Mouse (Mus musculus) small intestine, adult 2 months (tissue): Measurements from ENCODE around the gene Specc1l. TPM values are rescaled to one million over a fixed set of nuclear protein-coding genes. Genes with fewer than 3 reads are reported as not detected.
A peak's percentile ranks its signal among the peaks of the same experiment; 100 is the strongest.
"Not testable (repeated sequence)": the region's sequence is repeated elsewhere in the genome, so short reads cannot be mapped to it uniquely, and the experiment has no call there.

ENCODE experiments used
- H3K27ac ChIP-seq: fragments of 200-500 bp; 2 replicates; pipeline ENCODE4 v1.5.1; 2012; ENCODE audit warnings: low read depth, low read length, control low read depth, inconsistent platforms; ENCODE audit not compliant: insufficient read depth
- H3K27me3 ChIP-seq: fragments of 200-500 bp; 2 replicates; pipeline ENCODE4 v1.6.1; 2012; ENCODE audit warnings: mild to moderate bottlenecking, moderate library complexity, low read length, inconsistent platforms; ENCODE audit not compliant: control insufficient read depth, insufficient read depth
- H3K36me3 ChIP-seq: fragments of 200-500 bp; 2 replicates; pipeline ENCODE4 v1.6.1; 2012; ENCODE audit warnings: mild to moderate bottlenecking, low read length, control low read depth, inconsistent platforms; ENCODE audit not compliant: control insufficient read depth, insufficient read depth
- H3K4me1 ChIP-seq: fragments of 200-500 bp; 2 replicates; pipeline ENCODE4 v1.6.1; 2012; ENCODE audit warnings: low read length, inconsistent platforms, mixed read lengths; ENCODE audit not compliant: control insufficient read depth, insufficient read depth, insufficient read length
- H3K4me3 ChIP-seq: fragments of 200-500 bp; 2 replicates; pipeline ENCODE4 v1.5.1; 2012; ENCODE audit warnings: low read depth, mild to moderate bottlenecking, control low read depth, inconsistent platforms, low read length, moderate library complexity
- CTCF ChIP-seq: fragments of 200-500 bp; IDR thresholded peaks from 2 replicates; pipeline ENCODE4 v1.5.1; 2012; ENCODE audit warnings: low read depth, mild to moderate bottlenecking, control low read depth, inconsistent platforms, low read length, moderate library complexity, mixed read lengths; ENCODE audit not compliant: insufficient replicate concordance, insufficient read length; ENCODE audit errors: extremely low read depth
- POLR2A ChIP-seq: fragments of 200-500 bp; IDR thresholded peaks from 2 replicates; pipeline ENCODE4 v1.6.1; 2012; ENCODE audit warnings: low read depth, mild to moderate bottlenecking, control low read depth, inconsistent platforms, low read length, moderate library complexity
- WGBS: fragments of 180-500 bp; shearing (Covaris S2); methylation state at CpG from one replicate; pipeline ENCODE4 v1.1.7; 2018; 5-methylcytosine and 5-hydroxymethylcytosine counted together
- polyA plus RNA-seq: library from polyadenylated mRNA; depleted of rRNA; stranded (reverse); fragments of >200 nt; gene quantifications from 2 replicates; pipeline ENCODE4 v1.2.3, GENCODE M21; 2012

Specc1l gene
- polyA plus RNA-seq, 1 experiment = 48.2 TPM

DNA sequence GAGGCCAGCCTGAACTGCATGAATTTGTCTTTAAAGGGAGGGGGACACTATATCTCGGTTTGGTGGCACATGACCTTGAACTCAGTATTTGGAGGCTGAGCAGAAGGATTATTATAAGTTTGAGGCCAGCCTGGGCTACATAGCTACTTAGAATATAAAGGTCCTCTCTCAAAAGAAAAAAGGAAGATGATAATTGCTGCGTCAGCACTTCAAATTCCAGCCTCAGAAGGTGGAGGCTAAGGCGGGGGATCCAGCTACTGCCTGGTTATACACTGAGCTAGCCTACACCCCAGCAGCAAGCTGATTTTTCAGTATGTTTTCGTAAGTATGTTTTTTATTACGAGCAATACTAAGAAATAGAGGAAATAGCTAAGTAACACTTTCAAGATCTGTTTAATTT, 78.8 kb downstream of the Specc1l start:
- TF ChIP-seq POLR2A (no peak), CTCF (no peak)
- H3K27ac ChIP-seq = no peak overlapping the region
- no peaks in the 10 kb centered on the region for H3K27me3 ChIP-seq
- H3K36me3 ChIP-seq = peaks cover 22% of the 10 kb centered on the region
- WGBS = 86% methylated on average over 5 of the region's 5 CpGs
- peaks cover 19% of the 10 kb centered on the region; the same call in 1 of the 2 replicates for H3K4me1 ChIP-seq
- no peak overlapping the region for H3K4me3 ChIP-seq

DNA sequence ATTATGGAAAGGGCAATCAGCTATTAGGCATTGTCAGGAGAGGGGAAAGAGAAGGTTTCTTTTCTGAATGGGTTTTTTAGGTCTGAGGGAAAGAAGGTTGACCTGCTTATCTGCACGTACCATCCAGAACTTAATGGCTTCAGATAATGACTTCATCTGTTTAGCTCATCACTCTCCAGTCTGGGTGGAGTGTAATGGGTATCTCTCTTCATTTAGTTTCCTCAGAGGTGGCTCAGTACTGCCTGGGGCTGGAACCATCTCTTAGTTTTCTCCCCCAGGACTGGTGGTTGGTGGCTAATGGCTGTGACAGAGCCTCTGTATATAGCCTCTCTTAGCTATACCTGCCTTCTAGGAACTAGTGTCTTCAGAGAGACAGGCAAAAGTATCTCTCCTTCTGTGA, 79.5 kb downstream of the Specc1l start:
- WGBS = 94% methylated on average over 1 of the region's 1 CpGs
- no peak overlapping the region for H3K4me3 ChIP-seq
- H3K36me3 ChIP-seq = peaks cover 22% of the 10 kb centered on the region
- no peak overlapping the region for H3K27ac ChIP-seq
- H3K27me3 ChIP-seq = no peaks in the 10 kb centered on the region
- H3K4me1 ChIP-seq = peaks cover 19% of the 10 kb centered on the region; the same call in 1 of the 2 replicates
- no peak for TF ChIP-seq POLR2A
- TF ChIP-seq CTCF = no peak

DNA sequence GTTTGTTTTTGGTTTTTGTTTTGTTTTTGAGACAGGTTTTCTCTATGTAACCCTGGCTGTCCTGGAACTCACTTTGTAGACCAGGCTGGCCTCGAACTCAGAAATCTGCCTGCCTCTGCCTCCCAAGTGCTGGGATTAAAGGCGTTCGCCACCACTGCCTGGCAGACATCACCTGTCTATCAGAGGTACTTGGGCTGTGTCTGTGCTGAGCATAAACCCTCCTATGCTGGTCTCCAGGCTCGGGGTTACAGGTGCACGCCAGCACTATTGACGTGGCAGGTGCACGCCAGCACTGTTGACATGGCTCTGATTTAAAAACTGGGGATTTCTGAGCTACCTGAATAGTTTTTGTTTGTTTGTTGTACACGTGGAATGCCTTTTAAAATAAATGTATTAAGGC, 80.3 kb downstream of the Specc1l start:
- H3K4me3 ChIP-seq, H3K27me3 ChIP-seq, H3K27ac ChIP-seq: not testable (repeated sequence)
- Histone ChIP-seq H3K4me1 (peaks cover 19% of the 10 kb centered on the region; the same call in 1 of the 2 replicates), H3K36me3 (peaks cover 23% of the 10 kb centered on the region)
- WGBS = 88% methylated on average over 8 of the region's 8 CpGs

DNA sequence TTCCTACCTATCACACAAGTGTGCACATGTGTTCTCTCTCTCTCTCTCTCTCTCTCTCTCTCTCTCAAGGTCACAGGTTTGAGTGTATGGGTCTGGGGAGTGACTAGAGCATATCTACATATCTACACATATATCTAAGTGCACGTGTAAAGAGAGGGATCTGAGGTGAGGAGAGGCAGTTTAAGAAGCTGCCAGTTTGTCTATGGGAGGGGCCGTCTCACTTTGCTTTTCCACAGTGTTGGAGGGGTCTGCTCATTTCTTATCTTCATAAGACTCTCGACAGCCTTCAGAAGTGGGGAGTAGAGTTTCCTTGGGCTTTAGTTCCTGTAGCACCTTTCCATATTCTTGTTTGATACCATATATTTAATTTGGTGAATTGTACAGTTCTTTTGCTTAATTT, 81.4 kb downstream of the Specc1l start:
- Histone ChIP-seq H3K36me3 (peaks cover 23% of the 10 kb centered on the region), H3K27me3 (no peaks in the 10 kb centered on the region), H3K27ac (no peak overlapping the region), H3K4me1 (peaks cover 15% of the 10 kb centered on the region; the same call in 1 of the 2 replicates), H3K4me3 (no peak overlapping the region)
- 72% methylated on average over 3 of the region's 3 CpGs for WGBS
- TF ChIP-seq POLR2A (no peak), CTCF (no peak)

DNA sequence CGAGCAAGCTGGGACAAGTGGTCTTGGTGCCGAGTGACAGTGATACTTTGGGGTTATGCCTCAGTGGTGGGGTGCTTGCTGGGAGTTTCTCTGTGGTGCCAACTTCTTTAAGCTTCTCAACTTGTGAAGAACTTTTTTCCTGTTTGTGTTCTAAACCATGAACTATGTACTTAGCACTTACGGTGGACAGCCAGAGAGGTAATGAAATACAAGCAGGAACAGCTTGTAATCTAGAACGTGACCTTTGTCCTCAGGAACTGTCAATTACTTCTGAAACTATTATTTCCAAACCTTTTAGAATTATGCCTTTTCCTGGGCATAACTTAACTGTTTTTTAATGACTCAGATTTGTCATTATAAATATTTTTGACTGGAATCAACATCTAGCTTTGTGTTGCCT, 82.5 kb downstream of the Specc1l start:
- no peaks in the 10 kb centered on the region for H3K27me3 ChIP-seq
- 32% methylated on average over 4 of the region's 4 CpGs for whole genome bisulfite sequencing
- no peak overlapping the region for H3K4me3 ChIP-seq
- peak overlapping the region; percentile 91 for H3K27ac ChIP-seq
- no peak for TF ChIP-seq CTCF
- no peak for TF ChIP-seq POLR2A
- H3K4me1 ChIP-seq = peaks cover 12% of the 10 kb centered on the region; the same call in 1 of the 2 replicates
- H3K36me3 ChIP-seq = peaks cover 24% of the 10 kb centered on the region

DNA sequence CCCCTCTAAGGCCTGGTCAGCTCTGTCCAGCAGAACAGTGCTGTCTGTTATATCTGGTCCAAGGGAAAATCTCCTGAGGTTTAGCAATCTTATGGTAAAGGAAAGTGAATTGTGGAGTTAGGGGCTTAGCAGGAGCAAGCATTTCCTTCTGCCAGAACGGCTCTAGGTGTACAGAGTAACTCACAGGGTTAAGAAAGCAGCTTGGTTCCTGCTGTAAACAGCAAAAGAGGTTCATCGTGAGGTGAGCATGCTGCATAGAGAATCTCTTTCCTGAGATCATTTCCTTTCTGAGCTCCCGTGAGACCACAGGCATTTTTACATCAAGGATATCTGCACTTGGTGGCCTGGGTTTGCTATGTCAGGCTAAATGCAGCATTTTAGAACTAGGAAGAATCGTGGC, 83.1 kb downstream of the Specc1l start:
- peak overlapping the region; percentile 48; the same call in 1 of the 2 replicates for H3K27ac ChIP-seq
- no peak overlapping the region for H3K4me3 ChIP-seq
- H3K36me3 ChIP-seq = peaks cover 21% of the 10 kb centered on the region
- H3K4me1 ChIP-seq = peaks cover 14% of the 10 kb centered on the region; the same call in 1 of the 2 replicates
- no peaks in the 10 kb centered on the region for H3K27me3 ChIP-seq
- no peak for TF ChIP-seq POLR2A
- TF ChIP-seq CTCF = no peak
- WGBS = 75% methylated on average over 4 of the region's 4 CpGs

DNA sequence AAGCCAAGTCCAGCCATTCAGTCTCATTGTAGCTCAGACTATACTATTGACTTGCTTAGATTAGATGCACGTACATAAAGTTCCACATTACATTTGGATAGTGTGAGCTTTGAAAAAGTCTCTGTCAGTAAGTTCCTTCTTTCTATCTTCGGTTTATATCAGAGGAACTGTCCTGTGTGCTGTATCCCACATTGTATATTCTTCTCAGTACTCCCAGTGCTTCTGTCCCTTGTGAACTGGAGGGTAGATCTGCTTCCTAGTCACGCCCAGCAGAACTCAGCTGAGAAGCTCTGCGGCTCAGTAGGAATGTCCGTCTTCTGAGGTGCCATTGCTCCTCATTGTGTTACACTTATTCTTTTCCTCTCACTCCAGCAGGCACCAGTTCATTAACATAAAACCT, 86.7 kb downstream of the Specc1l start:
- no peak for TF ChIP-seq CTCF
- no peak for TF ChIP-seq POLR2A
- Histone ChIP-seq H3K36me3 (peaks cover 24% of the 10 kb centered on the region), H3K27ac (no peak overlapping the region), H3K4me3 (no peak overlapping the region), H3K4me1 (peaks cover 18% of the 10 kb centered on the region; the same call in 1 of the 2 replicates), H3K27me3 (no peaks in the 10 kb centered on the region)
- WGBS = 89% methylated on average over 5 of the region's 5 CpGs
